23 mouse cellular contexts compared by ENCODE assay signal in the genomic region with DNA sequence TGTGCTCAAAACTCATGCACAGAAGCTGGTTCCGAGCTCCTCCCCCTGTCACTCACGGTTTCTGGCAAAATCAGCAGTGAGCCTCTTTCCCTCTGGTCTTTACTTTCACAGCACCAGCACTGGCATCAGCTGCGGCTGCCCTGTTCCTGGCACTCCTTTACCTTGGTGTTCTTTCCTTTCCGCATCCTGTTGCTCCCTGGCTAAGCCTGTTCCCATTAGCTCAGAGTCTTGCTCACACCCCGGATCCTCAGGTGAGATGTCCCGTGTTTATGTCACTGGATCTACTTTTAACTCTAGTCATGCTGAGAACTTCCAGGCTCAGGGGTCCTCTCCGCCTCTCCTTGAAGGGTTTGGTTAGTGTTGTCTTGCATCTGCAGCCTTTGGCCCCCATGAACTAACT. TPM values are rescaled to one million over a fixed set of nuclear protein-coding genes. Genes with fewer than 3 reads are reported as not detected.
"Had no signal": no experiment of that assay in that cellular context is flagged by ENCODE, and none has a peak within 500 bp of the region (broad histone marks: within the 10 kb centered on the region; RNA-seq: fewer than 3 reads in every experiment).

No protein-coding gene starts in this region.

- ATAC-seq: midbrain, embryonic 16.5 days had no signal

- H3K4me2 ChIP-seq: liver, embryonic 15.5 days; midbrain, embryonic 12.5 days; neural tube, embryonic 12.5 days had no signal

- H3K9me3 ChIP-seq: liver, embryonic 15.5 days; midbrain, embryonic 10.5 days; midbrain, embryonic 12.5 days; neural tube, embryonic 12.5 days had no signal

- H3K27ac ChIP-seq: liver, embryonic 15.5 days; midbrain, embryonic 10.5 days; midbrain, embryonic 12.5 days; neural tube, embryonic 12.5 days had no signal

- H3K9ac ChIP-seq: liver, embryonic 15.5 days; lung, embryonic 14.5 days; midbrain, embryonic 12.5 days; neural tube, embryonic 12.5 days had no signal

- H3K4me3 ChIP-seq: liver, embryonic 15.5 days; midbrain, embryonic 10.5 days; midbrain, embryonic 12.5 days; myocyte; neural tube, embryonic 12.5 days had no signal

- H3K27me3 ChIP-seq: liver, embryonic 15.5 days; midbrain, embryonic 12.5 days; neural tube, embryonic 12.5 days had no signal

- DNase-seq: lung, adult 18-20 months; lung, embryonic 14.5 days; lung, postnatal 10 days; lung, postnatal 4 days; midbrain, embryonic 14.5 days; retina, postnatal 1 day; right cerebral cortex, adult 18-20 months; right cerebral cortex, postnatal 25 days; right cerebral cortex, postnatal 4 days; thymus, adult 18-20 months; thymus, postnatal 14 days; thymus, postnatal 36 days had no signal

RNA-seq across cellular contexts. Expression of gene Aoc1, which starts 35.2 kb away (rescaled TPM):
- total RNA-seq: megakaryocyte, adult 5-6 weeks; megakaryocyte-erythroid progenitor cell, adult 5-6 weeks had no signal
- polyA plus RNA-seq: liver, embryonic 15.5 days; lung, embryonic 14.5 days; lung, embryonic 16.5 days; midbrain, embryonic 10.5 days; midbrain, embryonic 12.5 days; midbrain, embryonic 14.5 days; midbrain, embryonic 16.5 days; myocyte; neural tube, embryonic 14.5 days; stomach, embryonic 14.5 days had no signal
